Mouse (Mus musculus) gastrocnemius, postnatal 25 days (tissue): ENCODE results near the gene Olfr1177-ps. TPM values are rescaled to one million over a fixed set of nuclear protein-coding genes. Genes with fewer than 3 reads are reported as not detected.

ENCODE experiments used
- DNase-seq: peaks from one replicate; pipeline ENCODE4 v3.0.0; 2022
- long read RNA-seq, 2 experiments: library from polyadenylated mRNA; stranded (forward); transcript quantifications; one replicate each; pipeline ENCODE4 v2.0.0; 2021
- total RNA-seq, 2 experiments: library from RNA; stranded (reverse); gene quantifications; 1 replicate in 1 of 2; 2 replicates in 1 of 2; pipeline ENCODE4 v1.2.3; 2021

Olfr1177-ps gene
- not detected for total RNA-seq
- long read RNA-seq, experiment 1 = 0 reads
- long read RNA-seq, experiment 2 = 0 reads

DNA sequence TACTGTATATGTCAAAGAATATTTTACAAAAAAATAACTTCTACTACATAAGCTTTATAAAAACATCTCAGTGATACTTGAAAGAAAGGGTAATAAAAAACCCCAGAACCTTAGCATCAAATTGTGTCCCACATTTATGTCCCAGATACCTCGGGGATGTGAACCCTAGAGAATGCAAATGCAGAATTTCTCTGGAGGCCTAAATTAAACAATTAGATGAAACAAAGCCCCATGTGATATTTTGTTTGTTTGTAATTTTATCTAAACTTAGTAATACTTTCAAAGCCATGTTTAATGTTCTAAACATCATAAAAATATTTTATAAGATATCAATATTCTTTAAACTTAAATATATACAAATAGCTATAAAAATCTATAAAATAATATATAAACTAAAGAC lies at the start of gene Olfr1177-ps:
Gene Olfr1177-ps, minus strand, starts transcription at position 101 of the 400 bp plus-strand sequence.
- DNase-seq = no peak

- no peak for DNase-seq
Measured at GRCm38 (mm10) chr2:88386762-88387161, 40.5 kb upstream of the Olfr1177-ps start, which contains the start of gene Olfr1178. Gene Olfr1178, plus strand, starts transcription at chr2:88387062.

GRCm38 (mm10) chr2:88356304-88356703 lies 10.0 kb upstream of the Olfr1177-ps start:
- no peak for DNase-seq

DNA sequence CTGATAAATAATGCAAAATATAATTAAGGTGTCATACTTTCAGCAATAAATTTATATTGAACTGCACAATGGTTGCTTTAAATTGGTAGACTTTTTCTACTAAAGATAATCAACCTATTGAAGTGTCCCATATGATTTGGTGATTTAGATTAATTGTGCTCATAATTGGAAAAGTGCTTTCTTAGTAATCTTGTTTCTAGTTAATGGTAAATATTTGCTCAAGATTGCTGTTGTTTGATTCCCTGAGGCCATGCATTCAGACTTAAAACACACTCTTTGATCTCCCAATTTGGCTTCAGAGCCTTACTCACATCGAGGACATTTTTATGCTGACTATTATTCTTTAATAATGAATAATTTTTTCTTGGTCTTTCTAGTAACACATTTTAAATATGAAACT lies 9.9 kb downstream of the Olfr1177-ps start, which contains the start of gene Olfr1176:
Gene Olfr1176, plus strand, starts transcription at position 301 of the 400 bp plus-strand sequence.
- DNase-seq = no peak

- DNase-seq = no peak
Measured at GRCm38 (mm10) chr2:88327115-88327514, 19.2 kb downstream of the Olfr1177-ps start, which contains the start of gene Olfr1175-ps. Gene Olfr1175-ps, minus strand, starts transcription at chr2:88327215.

GRCm38 (mm10) chr2:88315035-88315434 lies 31.3 kb downstream of the Olfr1177-ps start, which contains the start of gene Olfr1174-ps:
Gene Olfr1174-ps, minus strand, starts transcription at chr2:88315135.
- no peak for DNase-seq

Other genes with a start within 250 kb of the Olfr1177-ps start
- gene Olfr1166, start 218.2 kb downstream of the Olfr1177-ps start, total RNA-seq = not detected
- not detected for gene Olfr1167, start 191.3 kb downstream of the Olfr1177-ps start, total RNA-seq
- not detected for gene Olfr1168, start 164.6 kb downstream of the Olfr1177-ps start, total RNA-seq
- gene Olfr1170, start 118.2 kb downstream of the Olfr1177-ps start, total RNA-seq = not detected
- gene Olfr1173, start 66.6 kb downstream of the Olfr1177-ps start, total RNA-seq = not detected
- gene Olfr1174-ps, start 31.4 kb downstream of the Olfr1177-ps start, total RNA-seq = not detected
- gene Olfr1175-ps, start 19.3 kb downstream of the Olfr1177-ps start, total RNA-seq = not detected
- gene Olfr1176, start 9.8 kb downstream of the Olfr1177-ps start, total RNA-seq = not detected
- gene Olfr1178, start 40.6 kb upstream of the Olfr1177-ps start, total RNA-seq = not detected
- gene Olfr1179, start 60.0 kb upstream of the Olfr1177-ps start, total RNA-seq = not detected
- gene Olfr1180, start 72.7 kb upstream of the Olfr1177-ps start, total RNA-seq = not detected
- not detected for gene Olfr1181, start 79.7 kb upstream of the Olfr1177-ps start, total RNA-seq
- gene Gm13757, start 102.6 kb upstream of the Olfr1177-ps start, total RNA-seq = not detected
- gene Olfr1183, start 108.4 kb upstream of the Olfr1177-ps start, total RNA-seq = not detected
- not detected for gene Olfr1184, start 137.1 kb upstream of the Olfr1177-ps start, total RNA-seq
- gene Olfr1185-ps1, start 146.8 kb upstream of the Olfr1177-ps start, total RNA-seq = not detected
- gene Olfr1186, start 172.1 kb upstream of the Olfr1177-ps start, total RNA-seq = not detected
- not detected for gene Olfr1188, start 210.4 kb upstream of the Olfr1177-ps start, total RNA-seq
- gene Olfr1189, start 240.0 kb upstream of the Olfr1177-ps start, total RNA-seq = not detected